Mouse (Mus musculus): ENCODE measurements at regions not wholly inside any gene's neighbourhood (a gene's known extent, or its start where the extent isn't known, plus 50 kb on each side); places are given as distances from the start of the nearest gene placed in this dataset.

DNA sequence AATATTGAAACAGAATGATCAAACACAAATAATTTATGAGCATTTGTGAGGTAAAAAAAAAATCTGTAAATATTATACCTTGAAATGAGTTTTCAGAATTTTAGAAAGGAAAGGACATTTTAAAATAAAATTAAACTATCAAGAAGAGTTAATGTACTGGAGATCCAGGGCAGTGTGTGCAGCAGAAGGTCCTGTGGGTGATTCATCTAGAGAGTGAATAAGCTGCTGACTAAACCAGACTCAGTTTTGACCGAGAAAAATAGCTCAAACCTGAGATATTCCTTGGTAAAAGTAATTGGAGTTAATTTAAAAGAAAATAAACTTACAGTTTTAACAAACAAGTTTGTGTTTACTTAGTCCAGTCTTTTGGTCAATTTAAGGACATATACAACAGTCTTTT is 1118.6 kb upstream of the Celf2 start:
- DNase-seq (ENCODE audit: extremely low spot score, low spot score), result no peak

DNA sequence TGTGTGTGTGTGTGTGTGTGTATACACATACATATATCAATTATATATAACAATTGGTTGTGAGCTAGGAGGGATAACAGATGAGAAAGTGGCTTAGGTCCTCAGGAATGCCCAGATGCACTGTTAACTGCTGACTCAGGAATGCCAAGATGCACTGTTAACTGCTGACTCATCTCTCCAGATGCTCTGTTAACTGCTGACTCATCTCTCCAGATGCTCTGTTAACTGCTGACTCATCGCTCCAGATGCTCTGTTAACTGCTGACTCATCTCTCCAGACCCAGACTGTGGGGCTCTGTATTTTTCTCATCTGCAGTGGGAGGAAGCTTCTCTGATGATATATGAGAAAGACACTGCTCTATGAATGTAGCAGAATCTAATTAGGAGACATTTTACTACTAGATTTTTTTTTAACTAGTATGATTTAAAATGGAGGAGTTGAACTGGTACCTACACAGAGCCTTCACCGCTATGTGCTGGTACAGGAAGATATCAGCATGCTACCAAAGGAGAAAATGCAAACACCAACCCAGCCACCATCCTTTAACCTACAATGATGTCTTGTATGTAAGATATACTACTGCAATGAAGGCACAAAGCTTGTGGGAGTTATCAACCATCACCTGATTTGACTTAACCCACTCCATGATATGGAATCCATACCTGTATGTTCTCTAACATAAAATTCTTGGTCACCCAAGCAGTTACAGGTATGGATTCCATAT is 1119.3 kb upstream of the Celf2 start:
- DNase-seq (ENCODE audit: extremely low spot score, low spot score), result no peak

DNA sequence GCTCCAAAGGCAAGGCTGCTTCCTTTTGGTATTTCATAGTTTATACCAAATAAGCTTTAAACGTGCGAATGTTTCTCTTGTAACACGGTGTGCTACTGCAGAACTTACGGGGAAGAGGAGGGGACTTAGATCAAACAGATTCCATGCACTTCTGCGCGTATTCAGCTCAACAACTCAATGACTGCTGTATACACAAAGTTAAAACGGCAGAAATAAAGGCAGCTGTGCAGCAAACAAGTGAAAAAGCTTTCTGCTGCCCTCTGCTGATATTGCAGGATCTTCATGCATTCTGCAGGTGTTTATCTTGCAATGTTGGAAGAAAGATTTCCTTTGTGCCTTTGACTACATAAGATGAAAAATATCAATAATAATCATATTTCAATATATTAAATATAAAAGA is 1128.7 kb upstream of the Celf2 start:
- DNase-seq (ENCODE audit: extremely low spot score, low spot score), result no peak

DNA sequence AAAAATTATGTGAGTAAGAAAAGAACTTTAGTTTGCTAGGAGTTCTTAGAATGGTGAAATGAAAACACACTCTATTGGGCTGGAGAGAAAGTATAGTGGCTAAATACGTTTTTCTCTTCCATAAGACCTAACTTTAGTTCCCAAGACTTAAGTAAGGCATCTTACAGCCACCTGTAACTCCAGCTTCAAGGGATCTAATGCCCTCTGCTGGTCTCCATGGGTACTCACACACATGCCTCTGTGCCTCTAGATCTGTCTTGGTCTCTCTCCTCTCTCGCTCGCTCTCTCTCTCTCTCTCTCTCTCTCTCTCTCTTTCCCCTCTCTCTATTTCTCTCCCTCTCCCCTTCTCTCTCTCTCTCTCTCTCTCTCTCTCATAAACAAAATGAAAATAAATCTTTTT is 1129.9 kb upstream of the Celf2 start:
- no peak for DNase-seq (ENCODE audit: extremely low spot score, low spot score)

DNA sequence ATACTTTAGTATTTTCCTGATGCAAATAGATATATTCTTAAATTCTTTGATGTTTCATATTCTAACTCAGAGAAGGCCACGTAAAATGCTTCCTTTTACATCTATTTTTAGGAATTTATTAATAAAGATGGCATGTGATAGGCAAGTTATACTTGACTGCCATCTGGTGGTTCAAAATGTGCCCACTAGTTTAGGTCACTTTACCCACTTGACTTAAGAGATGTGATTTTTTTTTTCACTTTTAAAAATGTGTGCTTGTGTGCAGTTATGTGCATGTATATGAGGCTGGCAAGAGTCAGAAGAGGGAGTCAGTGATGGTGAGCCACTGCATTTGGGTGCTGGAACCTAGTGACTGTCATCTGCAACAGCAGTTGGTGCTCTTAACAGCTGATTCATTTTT is 1136.1 kb upstream of the Celf2 start:
- no peak for DNase-seq (ENCODE audit: extremely low spot score, low spot score)

DNA sequence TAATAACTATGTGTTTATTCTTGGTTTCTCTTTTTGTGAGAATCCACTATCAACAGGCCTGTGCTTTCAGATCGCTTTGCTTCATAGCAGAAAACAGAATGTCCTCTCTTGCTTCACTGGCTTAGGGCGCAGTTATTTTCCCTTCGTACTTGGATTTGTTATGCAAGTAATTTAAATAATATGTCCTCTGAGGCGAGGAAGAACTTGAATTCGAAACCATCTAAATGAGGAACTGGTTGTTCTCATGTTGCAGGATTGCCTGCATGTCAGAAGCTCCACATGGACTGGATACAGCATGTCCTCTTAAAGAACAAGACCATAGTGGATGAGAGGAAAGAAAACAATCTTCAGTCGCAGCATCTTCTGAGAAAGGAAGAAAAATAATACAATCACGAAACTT is 1151.2 kb upstream of the Celf2 start:
- DNase-seq (ENCODE audit: extremely low spot score, low spot score), result no peak

DNA sequence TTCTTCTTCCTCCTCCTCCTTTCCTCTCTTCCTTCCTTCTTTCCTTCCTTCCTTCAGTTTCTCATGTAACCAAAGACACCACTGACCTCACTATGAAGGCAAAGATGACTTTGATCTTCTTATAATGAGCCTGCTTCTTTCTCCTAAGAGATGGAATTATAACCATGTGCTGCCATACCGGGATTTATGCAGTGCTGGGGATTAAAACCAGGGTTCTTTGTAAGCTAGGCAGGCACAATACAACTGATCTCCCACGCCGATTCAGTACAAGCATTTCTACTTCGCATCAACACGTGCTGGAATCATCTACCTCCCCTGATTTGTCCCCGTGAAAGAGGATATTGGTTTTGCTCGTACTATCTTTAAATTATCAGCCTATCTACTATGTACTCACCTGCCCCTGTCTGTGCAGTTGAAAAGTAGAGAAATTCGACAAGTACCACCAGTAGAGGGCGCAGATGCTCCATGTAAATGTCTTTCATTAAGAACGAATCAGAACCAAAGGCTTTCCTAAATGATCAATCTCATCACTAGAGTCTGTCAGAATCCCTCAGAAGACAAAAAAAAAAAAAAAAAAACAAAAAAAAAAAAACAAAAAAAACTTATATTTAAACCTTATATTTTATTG is 1164.5 kb upstream of the Celf2 start:
- peak; percentile 52 for DNase-seq (ENCODE audit: extremely low spot score, low spot score)

DNA sequence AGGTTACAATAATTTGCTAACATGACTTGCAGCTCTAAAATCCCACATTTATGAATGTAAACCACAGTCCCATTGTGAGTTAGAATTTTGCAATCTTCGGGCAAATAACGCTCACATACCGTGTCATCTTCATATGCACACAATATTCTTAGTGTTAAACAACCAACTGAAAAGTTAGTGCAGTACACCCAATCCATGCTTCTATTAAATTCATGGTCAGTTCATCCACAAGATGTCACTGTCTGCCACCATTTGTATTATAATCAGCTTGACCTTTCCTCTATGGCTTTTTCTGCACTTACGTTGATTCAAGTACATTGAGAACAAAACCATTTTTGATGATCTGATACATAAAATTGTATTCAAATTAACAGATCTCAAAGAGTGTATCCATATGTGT is 1166.2 kb upstream of the Celf2 start:
- DNase-seq (ENCODE audit: extremely low spot score, low spot score), result no peak

DNA sequence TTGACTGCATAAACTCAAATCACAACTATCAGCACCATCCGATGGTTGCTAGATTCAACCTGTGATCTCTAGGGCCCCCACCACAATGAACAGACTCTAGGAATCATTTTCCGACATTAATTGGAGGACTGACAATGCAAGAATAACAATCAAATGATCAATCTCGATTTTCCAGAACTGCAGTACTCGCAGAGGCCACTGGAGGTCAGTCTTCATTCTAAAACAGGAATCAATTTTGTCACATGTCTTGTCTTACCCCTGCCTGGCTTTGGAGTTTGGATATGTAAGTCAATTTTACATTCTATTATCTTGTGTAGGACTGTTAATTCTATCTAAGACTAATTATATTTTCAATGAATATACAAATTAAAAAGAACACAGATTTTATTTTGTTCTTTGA is 1167.2 kb upstream of the Celf2 start:
- DNase-seq (ENCODE audit: extremely low spot score, low spot score), result peak; percentile 57

DNA sequence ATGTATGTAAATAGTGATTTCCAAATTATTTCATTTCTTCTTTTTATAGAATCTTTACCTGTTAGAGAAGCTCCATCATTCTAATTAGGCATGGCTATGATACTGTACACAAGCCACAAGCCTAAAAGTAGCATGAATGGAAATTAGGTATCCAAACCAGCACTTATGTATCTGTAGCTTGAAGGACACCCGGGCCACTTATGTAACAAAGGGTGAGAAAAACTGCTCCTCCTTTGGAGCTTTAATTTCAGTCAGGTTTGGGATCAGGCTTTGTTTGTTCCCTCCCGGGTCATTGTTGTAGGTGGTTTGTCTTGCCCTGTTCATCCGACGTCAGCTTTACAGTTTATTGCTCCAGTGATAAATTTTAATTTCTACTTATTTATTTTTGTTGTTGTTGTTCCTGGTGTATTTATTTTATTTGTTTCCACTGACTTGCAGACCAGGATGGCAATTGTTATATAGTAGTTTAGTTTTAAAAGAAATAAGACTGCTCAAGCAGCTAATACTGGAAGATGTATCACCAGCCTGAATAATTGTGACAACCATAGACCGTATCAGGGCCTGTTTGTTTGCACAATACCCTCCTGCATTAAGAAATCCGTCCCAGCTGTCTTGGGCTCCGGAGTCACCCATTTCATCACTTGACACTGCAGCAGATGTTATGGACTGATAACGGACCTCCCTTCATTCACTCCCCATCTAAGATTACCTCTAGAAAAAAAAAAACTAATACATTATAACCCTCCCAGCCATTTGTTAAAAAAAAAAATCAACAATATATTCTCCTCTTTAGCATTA is 1181.7 kb upstream of the Celf2 start:
- DNase-seq (ENCODE audit: extremely low spot score, low spot score), result no peak

DNA sequence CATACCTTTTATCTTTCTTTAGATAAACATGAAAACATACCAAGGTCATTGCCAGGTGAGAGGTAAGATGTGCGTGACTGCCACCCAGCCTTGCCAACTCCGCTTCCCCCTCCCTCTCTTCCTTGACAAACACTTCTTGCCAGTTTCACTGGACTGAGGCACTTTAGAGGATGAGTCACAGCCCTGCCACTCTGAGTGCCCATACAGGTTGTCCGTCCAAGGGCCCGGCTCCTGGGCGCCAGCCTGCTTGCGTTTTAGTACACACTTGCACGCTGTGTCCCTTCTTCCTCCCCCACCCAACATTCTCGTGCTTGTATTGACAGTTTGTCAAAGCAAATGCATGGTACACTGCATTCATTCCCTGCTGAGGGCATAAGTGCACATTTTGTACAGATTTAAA is 1151.7 kb upstream of the 4930412O13Rik start:
- no peak for DNase-seq (ENCODE audit: extremely low spot score, low spot score)

DNA sequence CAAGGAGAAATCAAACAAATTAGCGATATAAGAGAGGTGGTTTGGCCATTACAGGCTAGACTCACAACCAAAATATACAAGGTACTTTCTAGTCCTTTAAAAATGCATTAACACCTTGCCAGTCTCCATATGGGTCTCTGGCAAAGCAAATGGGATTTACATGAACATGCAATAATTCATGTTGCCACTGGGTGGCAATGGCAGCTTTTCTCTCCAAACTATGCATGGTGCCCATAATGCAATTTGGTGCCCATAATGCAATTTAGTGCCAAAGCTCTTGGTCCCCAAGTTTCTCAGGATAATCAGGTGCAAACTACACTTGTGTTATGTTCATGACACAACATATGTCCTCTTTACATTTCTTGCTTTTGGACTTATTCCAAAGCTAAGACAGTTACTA is 1126.9 kb upstream of the 4930412O13Rik start:
- peak; percentile 15 for DNase-seq (ENCODE audit: extremely low spot score, low spot score)

DNA sequence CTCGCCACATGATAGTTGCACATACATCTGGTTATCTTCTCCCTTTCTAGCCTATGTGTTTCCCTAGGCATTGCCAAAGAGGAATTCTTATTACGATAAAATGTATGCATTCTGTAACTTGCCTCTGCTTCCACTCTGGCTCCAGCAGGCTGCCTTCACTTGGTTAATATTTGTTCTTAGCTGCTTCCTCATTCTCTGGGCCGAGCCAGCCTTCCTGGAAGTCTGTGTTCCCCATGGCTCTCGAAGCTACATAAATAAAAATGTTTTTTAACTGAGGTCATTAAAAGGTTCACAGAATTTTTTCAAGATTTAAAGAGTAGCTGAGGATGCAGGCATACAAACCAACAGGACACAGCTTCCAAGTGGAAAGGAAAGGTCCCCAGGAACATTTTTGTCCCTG is 1124.5 kb upstream of the 4930412O13Rik start:
- DNase-seq (ENCODE audit: extremely low spot score, low spot score), result no peak

DNA sequence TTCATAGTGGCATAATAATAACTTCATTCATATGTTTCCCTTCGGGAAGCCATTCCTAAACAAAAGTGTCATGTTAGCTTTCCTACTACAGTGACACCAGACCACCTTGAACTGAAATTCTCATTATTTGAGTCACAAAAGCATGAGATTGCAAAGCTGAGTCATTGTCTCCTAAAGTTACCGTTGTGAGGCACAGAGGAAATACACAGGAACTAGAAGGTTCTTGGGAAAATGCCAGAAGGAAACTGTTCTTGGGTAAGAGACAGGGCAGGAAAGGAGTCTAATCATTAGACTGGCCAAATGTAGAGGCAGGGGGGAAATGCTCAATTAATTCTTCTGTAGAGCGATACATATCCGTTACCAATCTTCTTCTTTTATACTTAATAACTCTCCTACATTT is 1110.4 kb upstream of the 4930412O13Rik start:
- DNase-seq (ENCODE audit: extremely low spot score, low spot score), result no peak

DNA sequence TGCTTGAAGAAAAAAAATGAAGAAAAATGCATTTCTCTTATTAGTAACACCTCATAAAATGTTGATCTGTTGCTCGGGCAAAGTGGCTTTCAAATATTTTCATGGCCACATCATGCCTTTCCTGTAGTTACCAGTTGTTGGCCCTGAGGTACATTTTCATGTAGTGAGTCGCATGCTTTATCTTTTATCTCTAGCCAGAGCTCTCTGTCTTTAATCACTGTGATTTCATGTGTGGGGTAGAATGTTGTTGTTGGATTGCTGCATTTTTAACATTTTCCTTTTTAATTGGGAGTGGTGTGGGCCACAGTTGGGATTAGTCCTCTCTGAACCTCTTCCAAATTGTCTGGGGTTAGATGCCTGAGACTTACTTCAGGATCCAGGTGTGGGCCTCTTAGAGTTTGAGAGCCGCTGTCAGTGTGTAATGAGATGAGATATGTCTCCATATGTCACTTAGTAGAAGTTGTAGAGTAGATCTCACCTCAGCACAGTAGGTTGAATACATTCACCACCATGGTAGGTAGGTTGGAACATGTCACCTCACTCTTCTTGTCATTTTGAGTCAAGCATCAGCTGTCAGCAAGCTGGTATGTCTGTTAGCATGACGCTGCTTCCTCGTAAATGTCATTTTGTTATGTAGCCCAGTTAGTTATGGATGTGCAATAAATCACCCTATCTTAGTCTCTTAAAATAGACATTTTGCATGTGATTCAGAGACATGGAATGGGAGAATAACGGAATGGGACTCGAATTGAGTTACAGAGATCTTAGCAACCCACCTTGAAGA is 1099.7 kb upstream of the 4930412O13Rik start:
- DNase-seq (ENCODE audit: extremely low spot score, low spot score), result no peak

DNA sequence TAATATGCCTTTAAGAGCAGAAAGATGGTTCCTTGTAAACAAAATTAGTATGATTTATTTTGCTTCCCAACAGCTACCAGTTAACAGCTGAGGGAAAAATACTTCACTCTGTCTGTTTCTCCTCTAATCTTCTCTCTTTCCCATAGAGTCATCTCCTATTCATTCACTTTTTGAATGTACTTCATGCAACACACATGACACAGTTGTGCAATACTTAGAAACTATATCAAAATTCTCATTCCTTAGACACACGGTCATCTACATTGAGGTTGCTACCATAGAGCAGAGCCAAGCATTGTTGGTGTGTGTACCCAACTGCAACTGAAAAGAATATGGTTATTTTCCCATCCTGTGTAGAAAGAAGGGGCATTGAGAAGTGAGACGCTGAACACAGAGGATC is 1098.8 kb upstream of the 4930412O13Rik start:
- no peak for DNase-seq (ENCODE audit: extremely low spot score, low spot score)

DNA sequence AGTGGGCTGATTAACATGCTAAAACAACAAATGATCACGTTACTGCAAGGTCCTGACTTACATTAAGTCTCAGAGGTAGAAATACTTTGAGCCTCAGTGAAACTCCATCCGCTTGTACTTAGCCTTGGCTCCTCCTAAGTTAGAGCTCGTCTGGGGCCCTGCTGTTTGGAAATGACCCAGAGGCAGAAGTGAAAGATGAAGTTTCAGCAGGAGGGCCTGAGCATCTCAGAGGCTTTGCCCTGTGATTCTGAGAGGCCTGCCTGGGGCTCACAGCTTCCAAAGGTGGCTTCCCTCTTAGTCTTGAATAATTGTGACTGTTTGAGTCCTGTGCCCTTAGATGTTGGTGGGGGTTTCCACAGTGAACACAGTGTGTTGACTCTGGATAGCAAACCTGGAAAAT is 1079.0 kb upstream of the 4930412O13Rik start:
- DNase-seq (ENCODE audit: extremely low spot score, low spot score), result no peak

DNA sequence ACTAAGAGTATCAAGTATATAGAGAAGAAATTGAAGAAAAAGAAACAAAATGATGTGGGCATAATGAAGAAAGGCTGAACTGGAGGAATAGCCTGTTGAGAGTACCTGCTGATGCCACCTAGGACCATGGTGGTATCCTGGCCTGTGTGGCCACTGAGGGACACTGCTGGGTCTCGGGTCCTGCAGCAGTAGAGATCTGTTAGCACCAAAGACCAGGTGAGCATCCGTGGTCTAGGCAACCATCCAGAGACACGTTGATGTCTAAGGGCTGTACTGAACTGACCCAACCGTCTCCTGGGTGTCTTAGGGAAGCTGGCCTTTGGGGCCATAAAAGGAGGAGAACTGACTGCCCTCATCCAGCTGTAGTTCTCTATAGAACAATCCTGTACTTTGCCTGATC is 1071.4 kb upstream of the 4930412O13Rik start:
- no peak for DNase-seq (ENCODE audit: extremely low spot score, low spot score)

DNA sequence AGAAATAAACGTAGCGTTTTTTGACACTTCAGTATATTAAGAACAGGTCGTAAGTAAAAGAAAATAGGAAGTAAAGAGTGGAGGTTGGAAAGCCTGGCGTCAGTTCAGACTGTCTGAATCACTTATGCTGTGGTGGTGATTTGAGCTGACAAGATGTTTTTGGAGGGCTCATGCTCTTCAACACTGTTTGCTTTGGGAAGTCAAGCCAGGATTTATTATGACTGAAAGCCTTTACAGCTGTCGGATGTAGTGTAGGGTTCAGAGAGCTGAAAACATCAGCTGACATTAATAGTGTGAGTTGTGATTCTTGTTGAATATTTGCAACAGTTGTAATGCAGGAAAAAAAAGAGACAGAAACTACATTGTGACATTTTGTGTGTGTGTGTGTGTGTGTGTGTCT is 1062.9 kb upstream of the 4930412O13Rik start:
- no peak for DNase-seq (ENCODE audit: extremely low spot score, low spot score)

DNA sequence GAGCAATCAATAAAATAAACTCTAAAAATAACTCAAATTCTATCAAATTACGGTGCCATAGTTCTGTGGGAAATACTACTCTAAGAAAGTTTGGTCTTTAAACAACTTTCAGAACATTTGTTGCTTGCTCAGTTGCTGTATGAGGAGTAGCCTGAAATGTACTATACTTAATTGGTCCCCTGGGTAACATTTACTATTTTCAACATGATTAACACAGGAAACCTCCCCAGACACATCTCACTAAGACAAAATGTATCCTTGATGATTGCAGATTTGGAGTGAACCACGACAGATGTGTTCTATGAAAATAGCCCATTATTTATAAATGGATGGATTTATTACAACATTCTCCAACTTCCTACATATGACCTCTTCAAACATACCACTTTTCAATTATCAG is 1055.6 kb upstream of the 4930412O13Rik start:
- no peak for DNase-seq (ENCODE audit: extremely low spot score, low spot score)
